Mouse (Mus musculus) G1E (cell line): ENCODE measurements around the gene Sstr4.

ENCODE experiments used
- CTCF ChIP-seq: IDR thresholded peaks from 2 replicates; pipeline ENCODE4 v1.5.1; 2012; ENCODE audit warnings: low read depth, low read length, inconsistent platforms, mixed read lengths
- POLR2AphosphoS5 ChIP-seq: IDR thresholded peaks from 2 replicates; pipeline ENCODE4 v1.6.1; 2012; ENCODE audit warnings: low read depth, low read length, inconsistent platforms; ENCODE audit not compliant: insufficient replicate concordance

DNA sequence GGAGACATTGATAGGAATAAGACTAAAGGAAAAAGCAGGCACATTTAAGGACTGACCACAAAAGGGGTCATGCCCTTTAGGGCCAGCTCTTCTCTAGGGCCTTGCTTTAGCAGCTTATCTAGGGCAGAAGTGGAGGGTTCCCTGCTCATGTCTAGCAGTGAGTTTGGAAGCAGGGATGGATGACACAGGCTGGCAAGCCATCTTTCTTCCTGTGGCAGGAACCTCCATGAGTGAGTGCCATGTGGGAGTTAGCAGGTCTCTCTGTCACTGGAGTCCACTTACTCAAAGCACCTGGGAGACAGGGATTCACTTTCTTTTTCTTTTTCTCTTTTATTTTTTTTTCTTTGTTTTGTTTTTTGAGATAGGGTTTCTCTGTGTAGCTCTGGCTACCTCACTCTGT is 1.3 kb upstream of the Sstr4 start:
- no peak for TF ChIP-seq CTCF
- TF ChIP-seq POLR2AphosphoS5, result no peak
